Mouse (Mus musculus): Measurements from ENCODE around the gene 1700113H08Rik. TPM values are rescaled to one million over a fixed set of nuclear protein-coding genes. Genes with fewer than 3 reads are reported as not detected.
A peak's percentile ranks its signal among the peaks of the same experiment; 100 is the strongest.

Gene 1700113H08Rik
- total and polyA plus RNA-seq, 2 experiments from 2014 or later: 0.25 to 0.89 TPM

GRCm38 (mm10) chr10:87020711-87021110, 37.1 kb upstream of the 1700113H08Rik start:
- no peaks in the 10 kb centered on the region for H3K27me3 ChIP-seq (ENCODE audit: insufficient read depth, low read length)
- H3K27ac ChIP-seq: no peak overlapping the region
- no peak overlapping the region for H3K4me2 ChIP-seq (ENCODE audit: low read depth, low read length)
- no peak overlapping the region for H3K9ac ChIP-seq (replicated peaks; ENCODE audit: low read length)
- H3K4me3 ChIP-seq (ENCODE audit: low read length): no peak overlapping the region
- no peaks in the 10 kb centered on the region for H3K9me3 ChIP-seq (ENCODE audit: low read length)
- no peaks in the 10 kb centered on the region for H3K4me1 ChIP-seq (ENCODE audit: insufficient read depth, low read length)
- no peaks in the 10 kb centered on the region for H3K36me3 ChIP-seq (ENCODE audit: insufficient read depth, low read length)
- ATAC-seq: peak; percentile 76
- TF ChIP-seq CTCF (IDR thresholded peaks at IDR 0.05; ENCODE audit: low read depth): peak; percentile 52
- peak; percentile 75 for DNase-seq (ENCODE audit: low spot score)
- 57% methylated on average over 15 of the region's 16 CpGs for WGBS

DNA sequence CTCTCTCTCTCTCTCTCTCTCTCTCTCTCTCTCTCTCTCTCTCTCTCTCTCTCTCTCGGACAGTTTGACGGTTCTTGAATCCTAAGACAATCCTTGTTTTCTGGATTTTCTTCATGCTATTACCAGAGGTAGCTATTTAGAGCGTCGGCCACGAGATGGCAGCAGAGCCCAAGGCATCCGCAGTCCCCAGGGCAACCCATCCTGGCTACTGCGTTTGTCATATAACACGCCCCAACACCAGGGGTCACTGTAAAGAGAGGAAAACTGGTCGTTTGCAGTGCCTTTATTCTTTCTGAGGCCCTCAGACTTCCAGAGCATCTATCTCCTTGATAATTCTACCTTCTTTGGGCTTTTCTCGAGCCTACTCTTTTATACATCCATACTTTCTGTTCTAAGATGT, 33.0 kb upstream of the 1700113H08Rik start:
- Histone ChIP-seq H3K36me3 (ENCODE audit: insufficient read depth, low read length) (no peaks in the 10 kb centered on the region), H3K27me3 (ENCODE audit: insufficient read depth, low read length) (no peaks in the 10 kb centered on the region), H3K9ac (replicated peaks; ENCODE audit: low read length) (no peak overlapping the region), H3K4me3 (ENCODE audit: low read length) (no peak overlapping the region), H3K4me1 (ENCODE audit: insufficient read depth, low read length) (no peaks in the 10 kb centered on the region), H3K4me2 (ENCODE audit: low read depth, low read length) (no peak overlapping the region), H3K27ac (no peak overlapping the region), H3K9me3 (ENCODE audit: low read length) (no peaks in the 10 kb centered on the region)
- TF ChIP-seq CTCF (IDR thresholded peaks at IDR 0.05; ENCODE audit: low read depth): peak; percentile 94
- peak; percentile 92 for ATAC-seq
- DNase-seq (ENCODE audit: low spot score): peak; percentile 97
- WGBS: 2% methylated on average over 9 of the region's 10 CpGs

DNA sequence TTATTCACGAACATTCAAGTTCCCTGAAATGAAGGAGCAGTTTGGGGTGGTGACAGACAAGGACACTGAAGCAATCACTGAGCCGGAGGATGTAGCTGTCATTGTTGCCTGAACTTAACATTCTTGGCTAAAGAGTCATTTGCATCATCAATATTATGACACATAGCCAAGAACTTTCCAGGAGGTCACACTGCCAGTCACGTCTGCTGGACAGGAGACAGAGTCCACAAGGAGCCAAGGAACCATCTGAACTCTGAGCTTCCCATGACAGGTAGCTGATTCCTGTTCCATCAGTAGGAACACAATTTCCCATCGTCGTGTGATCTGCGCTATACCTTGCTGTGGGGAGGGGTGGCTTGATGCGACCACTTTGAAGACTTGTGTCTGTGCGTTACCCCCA, 25.1 kb upstream of the 1700113H08Rik start:
- no peak overlapping the region for H3K9ac ChIP-seq (replicated peaks; ENCODE audit: low read length)
- ATAC-seq: no peak
- H3K4me1 ChIP-seq (ENCODE audit: insufficient read depth, low read length): 0 out of 2 replicates have a peak, but pooled peaks cover 4% of the 10 kb centered on the region
- no peaks in the 10 kb centered on the region for H3K36me3 ChIP-seq (ENCODE audit: insufficient read depth, low read length)
- 88% methylated on average over 8 of the region's 8 CpGs for WGBS
- TF ChIP-seq CTCF (IDR thresholded peaks at IDR 0.05; ENCODE audit: low read depth): no peak
- H3K27me3 ChIP-seq (ENCODE audit: insufficient read depth, low read length): no peaks in the 10 kb centered on the region
- no peak overlapping the region for H3K4me3 ChIP-seq (ENCODE audit: low read length)
- no peak overlapping the region for H3K27ac ChIP-seq
- no peaks in the 10 kb centered on the region for H3K9me3 ChIP-seq (ENCODE audit: low read length)
- H3K4me2 ChIP-seq (ENCODE audit: low read depth, low read length): no peak overlapping the region
- no peak for DNase-seq (ENCODE audit: low spot score)

DNA sequence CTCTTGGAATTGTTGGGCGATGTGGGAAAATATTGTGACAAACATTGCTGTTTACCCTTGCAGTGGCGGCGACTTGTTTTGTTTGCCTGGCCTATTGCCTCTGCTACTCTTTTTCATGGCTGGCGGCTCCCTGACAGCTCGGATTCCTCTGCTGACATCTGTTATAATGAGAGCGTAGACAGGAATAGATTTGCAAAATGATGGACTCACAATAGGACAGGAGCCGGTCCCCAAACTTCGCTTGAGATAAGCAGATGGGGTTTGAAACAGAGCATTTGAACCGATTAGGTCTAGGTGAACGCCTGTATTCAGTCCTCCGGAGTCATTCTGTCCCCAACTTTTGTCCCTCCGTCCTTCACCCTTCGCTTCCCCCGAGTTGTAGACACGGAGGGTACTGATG, 22.0 kb upstream of the 1700113H08Rik start:
- Histone ChIP-seq H3K27ac (no peak overlapping the region), H3K9me3 (ENCODE audit: low read length) (no peaks in the 10 kb centered on the region), H3K4me3 (ENCODE audit: low read length) (no peak overlapping the region), H3K9ac (replicated peaks; ENCODE audit: low read length) (no peak overlapping the region), H3K27me3 (ENCODE audit: insufficient read depth, low read length) (no peaks in the 10 kb centered on the region), H3K36me3 (ENCODE audit: insufficient read depth, low read length) (no peaks in the 10 kb centered on the region), H3K4me2 (ENCODE audit: low read depth, low read length) (no peak overlapping the region), H3K4me1 (ENCODE audit: insufficient read depth, low read length) (0 out of 2 replicates have a peak, but pooled peaks cover 4% of the 10 kb centered on the region)
- WGBS: 26% methylated on average over 15 of the region's 15 CpGs
- no peak for TF ChIP-seq CTCF (IDR thresholded peaks at IDR 0.05; ENCODE audit: low read depth)
- ATAC-seq: no peak; the same call in 1 of the 2 replicates
- DNase-seq (ENCODE audit: low spot score): no peak

DNA sequence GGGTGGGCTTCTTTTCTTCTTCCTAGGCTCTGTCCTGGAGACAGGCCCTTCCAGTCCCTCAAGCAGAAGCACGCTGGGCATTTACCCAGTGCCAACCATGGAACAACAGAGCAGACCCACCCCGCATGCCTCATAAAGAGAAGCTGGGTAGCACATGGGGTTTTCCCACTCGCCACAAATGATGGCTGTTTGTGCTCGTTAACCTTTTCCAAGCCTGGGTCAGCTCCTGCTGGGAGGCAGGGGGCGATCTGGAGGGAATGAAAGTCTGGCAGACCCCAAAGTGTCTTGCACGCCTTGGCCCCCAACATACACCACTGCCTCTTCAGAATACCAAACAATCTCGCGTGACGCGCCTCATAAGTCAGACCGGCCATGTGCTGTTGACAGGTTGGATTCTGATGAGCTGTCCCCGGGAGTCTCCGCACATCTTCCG, 21.6 kb upstream of the 1700113H08Rik start:
- no peak overlapping the region for H3K4me3 ChIP-seq (ENCODE audit: low read length)
- peak; percentile 83 for ATAC-seq
- no peak overlapping the region for H3K27ac ChIP-seq
- H3K4me2 ChIP-seq (ENCODE audit: low read depth, low read length): peak overlapping the region; percentile 39
- H3K9me3 ChIP-seq (ENCODE audit: low read length): no peaks in the 10 kb centered on the region
- 15% methylated on average over 14 of the region's 14 CpGs for WGBS
- no peak overlapping the region for H3K9ac ChIP-seq (replicated peaks; ENCODE audit: low read length)
- no peaks in the 10 kb centered on the region for H3K27me3 ChIP-seq (ENCODE audit: insufficient read depth, low read length)
- no peak for TF ChIP-seq CTCF (IDR thresholded peaks at IDR 0.05; ENCODE audit: low read depth)
- H3K36me3 ChIP-seq (ENCODE audit: insufficient read depth, low read length): no peaks in the 10 kb centered on the region
- H3K4me1 ChIP-seq (ENCODE audit: insufficient read depth, low read length): 0 out of 2 replicates have a peak, but pooled peaks cover 4% of the 10 kb centered on the region
- DNase-seq (ENCODE audit: low spot score): peak; percentile 54

- Histone ChIP-seq H3K27ac (no peak overlapping the region), H3K9ac (replicated peaks; ENCODE audit: low read length) (no peak overlapping the region; the same call in 1 of the 2 replicates), H3K4me3 (ENCODE audit: low read length) (no peak overlapping the region), H3K9me3 (ENCODE audit: low read length) (no peaks in the 10 kb centered on the region), H3K4me1 (ENCODE audit: insufficient read depth, low read length) (0 out of 2 replicates have a peak, but pooled peaks cover 4% of the 10 kb centered on the region), H3K36me3 (ENCODE audit: insufficient read depth, low read length) (no peaks in the 10 kb centered on the region), H3K27me3 (ENCODE audit: insufficient read depth, low read length) (no peaks in the 10 kb centered on the region), H3K4me2 (ENCODE audit: low read depth, low read length) (no peak overlapping the region)
- DNase-seq (ENCODE audit: low spot score) (peak; percentile 17), ATAC-seq (no peak)
- 22% methylated on average over 5 of the region's 5 CpGs for WGBS
- no peak for TF ChIP-seq CTCF (IDR thresholded peaks at IDR 0.05; ENCODE audit: low read depth)
Observed at GRCm38 (mm10) chr10:87037062-87037461, 20.8 kb upstream of the 1700113H08Rik start.

GRCm38 (mm10) chr10:87039340-87039739, 18.5 kb upstream of the 1700113H08Rik start:
- H3K4me3 ChIP-seq (ENCODE audit: low read length): no peak overlapping the region

More at GRCm38 (mm10) chr10:87039340-87039739, 18.5 kb upstream of the 1700113H08Rik start:
- no peaks in the 10 kb centered on the region for H3K27me3 ChIP-seq (ENCODE audit: insufficient read depth, low read length)
- no peak for TF ChIP-seq CTCF (IDR thresholded peaks at IDR 0.05; ENCODE audit: low read depth)
- no peak overlapping the region for H3K4me2 ChIP-seq (ENCODE audit: low read depth, low read length)
- whole genome bisulfite sequencing: 85% methylated on average over 6 of the region's 6 CpGs
- H3K36me3 ChIP-seq (ENCODE audit: insufficient read depth, low read length): no peaks in the 10 kb centered on the region
- ATAC-seq (no peak), DNase-seq (ENCODE audit: low spot score) (no peak)
- H3K9ac ChIP-seq (replicated peaks; ENCODE audit: low read length): no peak overlapping the region
- H3K4me1 ChIP-seq (ENCODE audit: insufficient read depth, low read length): 0 out of 2 replicates have a peak, but pooled peaks cover 4% of the 10 kb centered on the region
- no peak overlapping the region for H3K27ac ChIP-seq
- H3K9me3 ChIP-seq (ENCODE audit: low read length): no peaks in the 10 kb centered on the region
